Mouse (Mus musculus): ENCODE data around the gene Manbal. TPM values are rescaled to one million over a fixed set of nuclear protein-coding genes. Genes with fewer than 3 reads are reported as not detected.

Manbal gene
- polyA plus RNA-seq (2015; fragmentation: Nextera tagmentation; extraction: Ambion mirVana) = 94.6 and 111 TPM in 2 replicates

DNA sequence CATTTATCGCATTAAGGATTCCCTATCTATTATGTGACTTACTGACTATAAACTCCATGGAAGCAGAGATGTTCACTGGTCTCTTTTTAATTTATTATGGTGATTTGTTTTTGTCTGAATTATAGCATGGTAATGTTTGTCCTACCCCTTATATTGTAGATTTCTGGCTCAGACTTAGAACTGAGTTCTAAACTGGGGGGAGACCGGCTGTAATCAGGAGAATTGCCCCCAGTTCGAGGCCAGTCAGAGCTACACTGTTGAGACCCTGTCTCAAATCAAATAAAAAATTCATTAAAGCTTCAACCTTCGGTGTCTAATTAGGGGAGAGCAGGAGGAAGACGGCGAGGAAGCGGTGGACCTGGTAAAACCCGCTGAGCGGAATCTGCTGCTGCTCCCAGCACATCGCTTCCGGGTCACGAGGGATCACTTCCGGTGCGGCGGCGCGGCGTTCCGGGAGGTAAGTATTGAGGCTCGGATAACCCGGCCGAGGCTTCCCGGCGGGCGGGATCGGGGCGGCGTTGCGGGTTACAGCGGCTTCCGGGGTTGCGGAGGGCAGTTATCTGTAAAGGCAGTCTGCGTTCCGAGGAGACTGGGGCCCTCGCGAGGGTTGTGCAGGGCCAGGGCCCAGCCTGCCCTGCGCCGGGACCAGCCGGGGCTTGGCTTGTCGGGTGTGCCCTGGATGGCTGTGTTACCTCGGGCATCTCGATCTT, at the start of gene Manbal:
Gene Manbal (plus strand): TSS at position 411 of the 710 bp plus-strand sequence.
- peak within 1 kb of the TSS; percentile 84 for H3K27ac ChIP-seq (ENCODE audit: low read length)
- H3K4me2 ChIP-seq (ENCODE audit: low read length) = peak within 1 kb of the TSS; percentile 93
- H3K9me3 ChIP-seq (replicated peaks; ENCODE audit: control insufficient read depth, low read length, poor library complexity, severe bottlenecking) = no peaks in the 10 kb centered on the region
- no peaks in the 10 kb centered on the region for H3K36me3 ChIP-seq (ENCODE audit: control insufficient read depth, insufficient read depth, low read length)
- peak within 1 kb of the TSS; percentile 86 for H3K4me3 ChIP-seq (ENCODE audit: low read depth, low read length)
- WGBS = 4% methylated on average over 42 of the region's 42 CpGs
- ATAC-seq = peak; percentile 90
- H3K9ac ChIP-seq (ENCODE audit: low read depth, low read length) = peak within 1 kb of the TSS; percentile 91
- H3K27me3 ChIP-seq (ENCODE audit: control insufficient read depth, insufficient read depth, low read depth, low read length) = no peaks in the 10 kb centered on the region
- H3K4me1 ChIP-seq (ENCODE audit: control insufficient read depth, insufficient read depth, low read length) = peaks cover 15% of the 10 kb centered on the region

DNA sequence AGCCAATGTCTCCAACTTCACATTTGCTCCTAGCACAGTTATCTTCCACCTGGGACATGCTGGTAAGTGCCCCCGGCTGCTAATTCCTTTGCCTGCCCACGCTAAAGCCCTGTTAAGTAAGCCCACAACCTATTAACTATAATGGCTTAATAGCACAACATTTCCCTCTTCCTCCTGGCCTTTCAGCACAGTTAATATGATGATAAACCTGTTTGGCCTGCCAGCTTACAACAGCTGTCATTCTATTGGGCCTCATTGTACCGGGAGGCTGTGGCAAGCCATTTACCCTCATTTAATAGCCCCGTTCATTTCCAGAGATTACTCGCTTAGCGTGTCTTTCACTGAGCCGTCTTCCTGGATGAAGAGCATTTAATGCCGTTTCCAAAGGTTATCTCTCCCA, 47.3 kb upstream of the Manbal start:
- WGBS = 68% methylated on average over 8 of the region's 8 CpGs
- no peak overlapping the region for H3K4me2 ChIP-seq (ENCODE audit: low read length)
- no peak for ATAC-seq
- no peak overlapping the region for H3K4me3 ChIP-seq (ENCODE audit: low read depth, low read length)
- no peak overlapping the region for H3K9ac ChIP-seq (ENCODE audit: low read depth, low read length)
- peak overlapping the region; percentile 33 for H3K27ac ChIP-seq (ENCODE audit: low read length)
- no peaks in the 10 kb centered on the region for H3K27me3 ChIP-seq (ENCODE audit: control insufficient read depth, insufficient read depth, low read depth, low read length)
- no peaks in the 10 kb centered on the region for H3K9me3 ChIP-seq (replicated peaks; ENCODE audit: control insufficient read depth, low read length, poor library complexity, severe bottlenecking)
- peaks cover 20% of the 10 kb centered on the region; the same call in 1 of the 2 replicates for H3K36me3 ChIP-seq (ENCODE audit: control insufficient read depth, insufficient read depth, low read length)
- peaks cover 3% of the 10 kb centered on the region for H3K4me1 ChIP-seq (ENCODE audit: control insufficient read depth, insufficient read depth, low read length)

- H3K9ac ChIP-seq (ENCODE audit: low read depth, low read length) = no peak overlapping the region
- H3K9me3 ChIP-seq (replicated peaks; ENCODE audit: control insufficient read depth, low read length, poor library complexity, severe bottlenecking) = no peaks in the 10 kb centered on the region
- peak overlapping the region; percentile 33 for H3K27ac ChIP-seq (ENCODE audit: low read length)
- ATAC-seq = no peak
- no peaks in the 10 kb centered on the region for H3K27me3 ChIP-seq (ENCODE audit: control insufficient read depth, insufficient read depth, low read depth, low read length)
- peaks cover 20% of the 10 kb centered on the region for H3K36me3 ChIP-seq (ENCODE audit: control insufficient read depth, insufficient read depth, low read length)
- H3K4me2 ChIP-seq (ENCODE audit: low read length) = no peak overlapping the region
- no peak overlapping the region for H3K4me3 ChIP-seq (ENCODE audit: low read depth, low read length)
- 36% methylated on average over 5 of the region's 5 CpGs for WGBS
- no peaks in the 10 kb centered on the region; the same call in 1 of the 2 replicates for H3K4me1 ChIP-seq (ENCODE audit: control insufficient read depth, insufficient read depth, low read length)
Measured at GRCm38 (mm10) chr2:157320886-157321285, 46.5 kb upstream of the Manbal start.

GRCm38 (mm10) chr2:157322029-157322766, 45.2 kb upstream of the Manbal start:
- ATAC-seq = no peak
- H3K36me3 ChIP-seq (ENCODE audit: control insufficient read depth, insufficient read depth, low read length) = peaks cover 25% of the 10 kb centered on the region
- 63% methylated on average over 5 of the region's 5 CpGs for WGBS

GRCm38 (mm10) chr2:157325238-157325637, 42.2 kb upstream of the Manbal start:
- H3K4me1 ChIP-seq (ENCODE audit: control insufficient read depth, insufficient read depth, low read length) = peaks cover 14% of the 10 kb centered on the region
- H3K36me3 ChIP-seq (ENCODE audit: control insufficient read depth, insufficient read depth, low read length) = peaks cover 19% of the 10 kb centered on the region
- no peak overlapping the region for H3K4me3 ChIP-seq (ENCODE audit: low read depth, low read length)
- H3K9ac ChIP-seq (ENCODE audit: low read depth, low read length) = no peak overlapping the region
- H3K27me3 ChIP-seq (ENCODE audit: control insufficient read depth, insufficient read depth, low read depth, low read length) = no peaks in the 10 kb centered on the region
- no peak for ATAC-seq
- H3K9me3 ChIP-seq (replicated peaks; ENCODE audit: control insufficient read depth, low read length, poor library complexity, severe bottlenecking) = no peaks in the 10 kb centered on the region
- H3K4me2 ChIP-seq (ENCODE audit: low read length) = no peak overlapping the region
- 81% methylated on average over 2 of the region's 2 CpGs for whole genome bisulfite sequencing
- H3K27ac ChIP-seq (ENCODE audit: low read length) = no peak overlapping the region

More at GRCm38 (mm10) chr2:157322029-157322766, 45.2 kb upstream of the Manbal start:
- no peak overlapping the region for H3K4me3 ChIP-seq (ENCODE audit: low read depth, low read length)
- H3K9me3 ChIP-seq (replicated peaks; ENCODE audit: control insufficient read depth, low read length, poor library complexity, severe bottlenecking) = no peaks in the 10 kb centered on the region
- no peak overlapping the region for H3K9ac ChIP-seq (ENCODE audit: low read depth, low read length)
- no peaks in the 10 kb centered on the region; the same call in 1 of the 2 replicates for H3K4me1 ChIP-seq (ENCODE audit: control insufficient read depth, insufficient read depth, low read length)
- H3K27me3 ChIP-seq (ENCODE audit: control insufficient read depth, insufficient read depth, low read depth, low read length) = no peaks in the 10 kb centered on the region
- H3K27ac ChIP-seq (ENCODE audit: low read length) = peak overlapping the region; percentile 69
- H3K4me2 ChIP-seq (ENCODE audit: low read length) = no peak overlapping the region

- 12% methylated on average over 5 of the region's 5 CpGs for WGBS
- Histone ChIP-seq H3K4me2 (ENCODE audit: low read length) (no peak overlapping the region), H3K36me3 (ENCODE audit: control insufficient read depth, insufficient read depth, low read length) (peaks cover 10% of the 10 kb centered on the region), H3K9me3 (replicated peaks; ENCODE audit: control insufficient read depth, low read length, poor library complexity, severe bottlenecking) (no peaks in the 10 kb centered on the region), H3K4me1 (ENCODE audit: control insufficient read depth, insufficient read depth, low read length) (peaks cover 14% of the 10 kb centered on the region), H3K4me3 (ENCODE audit: low read depth, low read length) (no peak overlapping the region), H3K27ac (ENCODE audit: low read length) (peak overlapping the region; percentile 66), H3K27me3 (ENCODE audit: control insufficient read depth, insufficient read depth, low read depth, low read length) (no peaks in the 10 kb centered on the region), H3K9ac (ENCODE audit: low read depth, low read length) (peak overlapping the region; percentile 20; the same call in 1 of the 2 replicates)
- ATAC-seq = peak; percentile 38; the same call in 1 of the 2 replicates
Measured at GRCm38 (mm10) chr2:157328106-157328505, 39.3 kb upstream of the Manbal start.

DNA sequence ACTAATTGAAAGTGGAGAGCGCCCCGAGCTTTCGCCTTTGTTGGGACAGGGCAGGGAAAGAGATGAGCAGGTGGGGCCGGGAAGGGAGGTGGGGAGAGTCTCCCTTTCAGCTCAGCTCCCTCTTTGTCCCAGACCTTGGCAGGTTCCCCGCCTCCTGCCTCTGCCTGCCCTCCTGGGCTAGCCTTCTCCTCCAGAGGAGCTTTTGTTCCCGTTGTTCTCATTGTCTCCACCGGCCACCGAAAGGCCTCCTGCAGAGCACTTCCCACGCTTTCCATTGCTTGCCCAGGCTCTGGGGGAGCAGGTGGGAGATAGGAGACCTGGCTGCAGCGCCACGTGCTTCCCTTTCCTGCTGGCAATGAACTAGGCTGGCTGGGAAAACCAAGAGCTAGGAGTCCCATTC, 38.8 kb upstream of the Manbal start:
- Histone ChIP-seq H3K9ac (ENCODE audit: low read depth, low read length) (peak overlapping the region; percentile 20; the same call in 1 of the 2 replicates), H3K9me3 (replicated peaks; ENCODE audit: control insufficient read depth, low read length, poor library complexity, severe bottlenecking) (no peaks in the 10 kb centered on the region), H3K27ac (ENCODE audit: low read length) (peak overlapping the region; percentile 66), H3K4me1 (ENCODE audit: control insufficient read depth, insufficient read depth, low read length) (peaks cover 14% of the 10 kb centered on the region), H3K4me3 (ENCODE audit: low read depth, low read length) (no peak overlapping the region), H3K36me3 (ENCODE audit: control insufficient read depth, insufficient read depth, low read length) (peaks cover 7% of the 10 kb centered on the region), H3K27me3 (ENCODE audit: control insufficient read depth, insufficient read depth, low read depth, low read length) (no peaks in the 10 kb centered on the region), H3K4me2 (ENCODE audit: low read length) (no peak overlapping the region)
- WGBS = 6% methylated on average over 10 of the region's 11 CpGs
- ATAC-seq = peak; percentile 70; the same call in 1 of the 2 replicates

- H3K27me3 ChIP-seq (ENCODE audit: control insufficient read depth, insufficient read depth, low read depth, low read length) = no peaks in the 10 kb centered on the region
- no peak for ATAC-seq
- no peaks in the 10 kb centered on the region for H3K9me3 ChIP-seq (replicated peaks; ENCODE audit: control insufficient read depth, low read length, poor library complexity, severe bottlenecking)
- H3K9ac ChIP-seq (ENCODE audit: low read depth, low read length) = no peak overlapping the region
- whole genome bisulfite sequencing = 56% methylated on average over 5 of the region's 5 CpGs
- H3K4me2 ChIP-seq (ENCODE audit: low read length) = no peak overlapping the region
- H3K36me3 ChIP-seq (ENCODE audit: control insufficient read depth, insufficient read depth, low read length) = no peaks in the 10 kb centered on the region; the same call in 1 of the 2 replicates
- H3K27ac ChIP-seq (ENCODE audit: low read length) = no peak overlapping the region
- peaks cover 14% of the 10 kb centered on the region for H3K4me1 ChIP-seq (ENCODE audit: control insufficient read depth, insufficient read depth, low read length)
- no peak overlapping the region for H3K4me3 ChIP-seq (ENCODE audit: low read depth, low read length)
Measured at GRCm38 (mm10) chr2:157332059-157332458, 35.3 kb upstream of the Manbal start.

DNA sequence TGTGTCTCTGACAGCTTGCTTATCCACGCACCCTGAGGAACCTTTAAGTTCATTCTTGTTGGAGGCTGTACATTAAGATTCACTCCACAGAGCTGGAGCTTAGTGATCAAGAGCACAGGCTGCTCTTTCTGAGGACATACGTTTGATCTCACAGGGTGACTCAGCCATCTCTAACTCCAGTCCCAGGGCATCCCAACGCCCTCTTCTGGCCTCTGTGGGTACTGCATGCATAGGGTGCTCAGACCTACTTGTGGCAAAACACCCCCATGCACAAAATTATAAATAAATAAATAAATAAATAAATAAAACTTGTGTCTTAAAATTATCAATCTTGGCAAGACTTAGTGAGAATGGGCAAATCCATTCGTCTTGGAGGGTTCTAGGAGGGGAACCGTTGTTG, 28.7 kb upstream of the Manbal start:
- 27% methylated on average over 5 of the region's 5 CpGs for WGBS
- no peak for ATAC-seq
- H3K9ac ChIP-seq (ENCODE audit: low read depth, low read length) = no peak overlapping the region
- no peak overlapping the region for H3K4me2 ChIP-seq (ENCODE audit: low read length)
- no peak overlapping the region; the same call in 1 of the 2 replicates for H3K27ac ChIP-seq (ENCODE audit: low read length)
- no peak overlapping the region for H3K4me3 ChIP-seq (ENCODE audit: low read depth, low read length)
- no peaks in the 10 kb centered on the region for H3K27me3 ChIP-seq (ENCODE audit: control insufficient read depth, insufficient read depth, low read depth, low read length)
- H3K36me3 ChIP-seq (ENCODE audit: control insufficient read depth, insufficient read depth, low read length) = no peaks in the 10 kb centered on the region
- peaks cover 39% of the 10 kb centered on the region for H3K4me1 ChIP-seq (ENCODE audit: control insufficient read depth, insufficient read depth, low read length)
- H3K9me3 ChIP-seq (replicated peaks; ENCODE audit: control insufficient read depth, low read length, poor library complexity, severe bottlenecking) = no peaks in the 10 kb centered on the region

Data from midbrain, embryonic 16.5 days (tissue).